Mouse (Mus musculus) limb, embryonic 14.5 days (tissue): ENCODE data around the gene Mrps18a. TPM values are rescaled to one million over a fixed set of nuclear protein-coding genes. Genes with fewer than 3 reads are reported as not detected.

Source experiments
- ATAC-seq: fragments of 200-750 bp; cut with Nextera tagmentation; 2 replicates; pipeline ENCODE4 v1.8.0; 2017; ENCODE audit warnings: low read depth, moderate number of reproducible peaks, moderate TSS enrichment; ENCODE audit not compliant: low FRiP score
- DNase-seq: peaks from one replicate; pipeline ENCODE4 v3.0.0-alpha.2; 2015; ENCODE audit warnings: low spot score
- H3K27ac ChIP-seq: fragments of 300-500 bp; sonication (generic); replicated peaks from 2 replicates; pipeline ENCODE4 v1.5.1; 2014; ENCODE audit warnings: low read depth, mild to moderate bottlenecking, low read length, moderate library complexity, mixed read lengths
- H3K27me3 ChIP-seq: fragments of 300-500 bp; sonication (generic); 2 replicates; pipeline ENCODE4 v1.6.1; 2014; ENCODE audit warnings: low read length, mixed read lengths; ENCODE audit not compliant: control insufficient read depth, insufficient read depth
- H3K36me3 ChIP-seq: fragments of 300-500 bp; sonication (generic); 2 replicates; pipeline ENCODE4 v1.6.1; 2014; ENCODE audit warnings: mild to moderate bottlenecking, low read length, moderate library complexity, mixed read lengths; ENCODE audit not compliant: control insufficient read depth, insufficient read depth
- H3K4me1 ChIP-seq: fragments of 300-500 bp; sonication (generic); 2 replicates; pipeline ENCODE4 v1.6.1; 2014; ENCODE audit warnings: antibody characterized with exemption, low read length, mixed read lengths; ENCODE audit not compliant: control insufficient read depth, insufficient read depth
- H3K4me2 ChIP-seq: fragments of 300-500 bp; sonication (generic); replicated peaks from 2 replicates; pipeline ENCODE4 v1.6.1; 2014; ENCODE audit warnings: low read depth, mild to moderate bottlenecking, low read length, moderate library complexity; ENCODE audit not compliant: severe bottlenecking
- H3K4me3 ChIP-seq: fragments of 300-500 bp; sonication (generic); replicated peaks from 2 replicates; pipeline ENCODE4 v1.5.1; 2014; ENCODE audit warnings: low read length
- H3K9ac ChIP-seq: fragments of 300-500 bp; sonication (generic); 2 replicates; pipeline ENCODE4 v1.6.1; 2014; ENCODE audit warnings: mild to moderate bottlenecking, low read depth, low read length, moderate library complexity; ENCODE audit not compliant: severe bottlenecking
- H3K9me3 ChIP-seq: fragments of 300-500 bp; sonication (generic); 2 replicates; pipeline ENCODE4 v1.6.1; 2016; ENCODE audit warnings: low read length; ENCODE audit not compliant: control insufficient read depth
- POLR2A ChIP-seq: fragments of 200-500 bp; IDR thresholded peaks from 2 replicates; pipeline ENCODE4 v1.8.0; 2012; ENCODE audit warnings: inconsistent platforms, mild to moderate bottlenecking, moderate library complexity, borderline replicate concordance; ENCODE audit not compliant: insufficient read depth, insufficient read length; ENCODE audit errors: extremely low read depth
- WGBS: fragments of 180-500 bp; shearing (Covaris S2); extraction: QIAGEN DNeasy Blood & Tissue Kit; methylation state at CpG from one replicate; pipeline ENCODE4 v1.1.7; 2014; 5-methylcytosine and 5-hydroxymethylcytosine counted together
- polyA plus RNA-seq, 2 experiments: library from polyadenylated mRNA; depleted of rRNA in 1 of 2; stranded (reverse) in 1 of 2; unstranded in 1 of 2; fragments of >200 nt; fragmentation: Nextera tagmentation in 1 of 2; extraction: Ambion mirVana in 1 of 2; gene quantifications; 2 replicates each; pipeline versions ENCODE4 v1.2.1 to v1.2.3; 2012 to 2014

Gene Mrps18a
- polyA plus RNA-seq, 2 experiments: 92.3 to 132 TPM

DNA sequence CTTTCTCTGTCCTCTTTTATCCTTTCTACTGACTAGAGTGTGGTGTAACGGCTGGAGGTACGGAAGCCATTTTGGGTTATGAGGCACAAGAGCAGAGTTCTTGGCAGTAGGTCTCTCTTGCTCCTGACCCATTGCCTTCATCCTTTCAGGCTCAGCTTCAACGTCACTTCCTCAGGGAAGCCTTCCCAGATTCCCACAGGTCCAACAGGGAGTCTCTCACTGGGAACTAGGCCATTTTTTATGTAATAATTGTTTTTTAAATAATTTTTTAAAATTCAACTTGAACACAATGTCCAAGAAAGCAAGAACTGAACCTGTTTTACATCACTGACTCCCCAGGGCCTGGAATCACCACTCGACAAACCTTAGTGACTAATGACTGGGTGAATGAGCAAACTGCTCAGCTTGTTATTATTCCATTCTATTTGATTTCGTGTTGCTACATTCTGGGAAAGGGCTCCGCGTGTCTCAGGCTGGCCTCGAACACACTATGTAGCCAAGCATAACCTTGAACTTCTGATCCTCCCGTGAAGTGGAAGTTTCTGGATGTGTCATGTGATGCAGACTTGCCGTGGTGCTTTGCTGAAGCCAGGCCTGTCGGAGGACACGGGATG, 32.8 kb upstream of the Mrps18a start:
- no peak overlapping the region for H3K4me2 ChIP-seq
- no peaks in the 10 kb centered on the region for H3K36me3 ChIP-seq
- DNase-seq: no peak
- no peaks in the 10 kb centered on the region for H3K27me3 ChIP-seq
- ATAC-seq: no peak
- H3K4me1 ChIP-seq: peaks cover 21% of the 10 kb centered on the region
- no peak for TF ChIP-seq POLR2A
- no peak overlapping the region for H3K27ac ChIP-seq
- WGBS: 91% methylated on average over 12 of the region's 12 CpGs
- H3K9me3 ChIP-seq: peaks cover 4% of the 10 kb centered on the region; the same call in 1 of the 2 replicates
- no peak overlapping the region for H3K9ac ChIP-seq
- H3K4me3 ChIP-seq: no peak overlapping the region

DNA sequence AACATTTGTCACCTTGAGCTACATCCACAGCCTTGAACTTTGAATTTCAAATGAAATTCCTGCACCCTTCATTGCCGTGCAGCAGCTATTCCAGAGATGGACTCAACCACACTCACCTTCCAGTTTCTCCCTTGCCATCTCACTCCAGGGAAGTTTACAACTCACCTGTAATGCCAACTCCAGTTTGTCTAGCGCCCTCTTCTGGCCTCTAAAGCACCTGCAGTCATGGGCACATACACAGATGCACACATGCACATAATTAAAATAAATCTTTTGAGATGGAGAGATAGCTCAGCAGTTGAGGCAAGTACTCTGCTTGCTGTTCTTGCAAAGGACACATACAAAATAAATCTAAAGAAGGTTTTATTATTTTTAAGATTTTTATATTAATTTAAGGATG, 31.7 kb upstream of the Mrps18a start:
- Histone ChIP-seq H3K27ac (no peak overlapping the region), H3K4me3 (no peak overlapping the region), H3K36me3 (no peaks in the 10 kb centered on the region), H3K4me1 (peaks cover 23% of the 10 kb centered on the region), H3K9me3 (peaks cover 4% of the 10 kb centered on the region; the same call in 1 of the 2 replicates), H3K9ac (no peak overlapping the region), H3K4me2 (no peak overlapping the region), H3K27me3 (no peaks in the 10 kb centered on the region)
- DNase-seq (no peak), ATAC-seq (no peak)
- WGBS: 77% methylated on average over 2 of the region's 2 CpGs
- no peak for TF ChIP-seq POLR2A

DNA sequence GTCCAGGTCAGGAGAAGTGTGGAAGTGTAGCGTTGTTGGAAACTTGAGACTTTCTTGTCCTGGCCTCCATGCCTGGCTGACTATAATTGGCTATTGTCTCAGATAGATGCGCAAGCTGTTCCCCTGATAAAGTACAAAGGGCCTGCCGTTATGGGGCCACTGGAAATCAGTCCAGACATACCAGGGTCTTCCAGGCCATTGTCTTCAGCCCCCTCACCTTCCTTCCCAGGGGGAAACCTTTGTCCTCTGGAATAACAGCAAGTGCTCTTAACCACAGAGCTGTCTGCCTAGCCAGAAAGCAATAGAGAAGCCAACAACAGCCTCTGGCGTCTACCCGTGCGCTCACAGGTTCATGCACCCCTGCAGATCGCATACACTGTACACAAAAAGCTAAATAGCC, 30.4 kb upstream of the Mrps18a start:
- H3K9ac ChIP-seq: no peak overlapping the region
- 72% methylated on average over 7 of the region's 7 CpGs for WGBS
- peaks cover 26% of the 10 kb centered on the region for H3K4me1 ChIP-seq
- no peaks in the 10 kb centered on the region for H3K36me3 ChIP-seq
- H3K27me3 ChIP-seq: no peaks in the 10 kb centered on the region
- no peak overlapping the region for H3K27ac ChIP-seq
- TF ChIP-seq POLR2A: no peak
- H3K9me3 ChIP-seq: peaks cover 4% of the 10 kb centered on the region; the same call in 1 of the 2 replicates
- H3K4me2 ChIP-seq: no peak overlapping the region
- no peak for ATAC-seq
- no peak for DNase-seq
- no peak overlapping the region for H3K4me3 ChIP-seq

DNA sequence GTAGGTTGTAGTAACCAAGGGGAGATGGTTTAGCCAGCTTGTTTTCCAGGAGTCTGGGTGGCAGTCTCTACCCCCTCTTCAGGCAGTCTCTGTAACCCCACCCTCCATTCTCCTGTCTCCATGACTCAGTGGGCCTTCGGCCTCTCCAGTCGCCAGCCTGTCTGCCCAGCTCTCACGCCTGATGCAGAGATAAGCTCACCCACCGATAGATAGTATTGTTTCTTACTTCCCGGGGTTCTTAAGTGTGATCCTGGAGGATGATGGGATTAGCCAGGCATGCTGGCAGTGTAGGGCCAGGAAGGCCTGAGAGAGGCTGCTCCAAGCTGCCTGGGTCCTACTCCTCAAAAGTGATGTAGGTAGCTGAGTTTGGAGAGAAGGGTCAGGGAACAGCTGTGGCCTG, 29.7 kb upstream of the Mrps18a start:
- no peak overlapping the region for H3K27ac ChIP-seq
- H3K4me1 ChIP-seq: peaks cover 32% of the 10 kb centered on the region
- TF ChIP-seq POLR2A: no peak
- no peak overlapping the region for H3K9ac ChIP-seq
- no peak overlapping the region for H3K4me3 ChIP-seq
- H3K4me2 ChIP-seq: no peak overlapping the region
- no peak for ATAC-seq
- 62% methylated on average over 5 of the region's 5 CpGs for WGBS
- H3K9me3 ChIP-seq: peaks cover 4% of the 10 kb centered on the region; the same call in 1 of the 2 replicates
- no peaks in the 10 kb centered on the region for H3K36me3 ChIP-seq
- no peak for DNase-seq
- H3K27me3 ChIP-seq: no peaks in the 10 kb centered on the region

DNA sequence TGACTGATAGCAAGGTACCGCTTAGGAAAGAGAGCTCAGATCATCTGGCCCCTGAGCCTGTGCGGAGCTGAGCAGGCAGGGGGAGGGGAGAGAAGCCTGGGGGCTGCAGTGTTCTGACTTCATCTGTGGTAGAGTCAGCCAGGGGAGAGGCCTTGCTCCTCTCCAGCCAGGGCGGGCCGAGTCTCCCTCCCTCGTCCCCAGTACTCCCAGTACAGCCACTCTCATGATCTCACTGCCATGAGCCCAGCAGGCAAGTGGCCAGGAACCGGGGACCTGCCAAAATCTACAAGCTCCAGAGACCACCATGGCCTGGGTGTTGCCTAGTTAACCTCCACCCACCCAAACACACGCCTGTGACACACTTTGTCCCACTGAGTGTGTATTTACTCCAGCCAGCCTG, 29.1 kb upstream of the Mrps18a start:
- WGBS: 54% methylated on average over 4 of the region's 7 CpGs
- H3K9ac ChIP-seq: no peak overlapping the region
- H3K36me3 ChIP-seq: no peaks in the 10 kb centered on the region
- H3K9me3 ChIP-seq: peaks cover 4% of the 10 kb centered on the region; the same call in 1 of the 2 replicates
- peaks cover 39% of the 10 kb centered on the region for H3K4me1 ChIP-seq
- no peak overlapping the region for H3K27ac ChIP-seq
- ATAC-seq: no peak
- TF ChIP-seq POLR2A: no peak
- no peaks in the 10 kb centered on the region for H3K27me3 ChIP-seq
- DNase-seq: no peak
- H3K4me2 ChIP-seq: no peak overlapping the region
- no peak overlapping the region for H3K4me3 ChIP-seq
